Mouse (Mus musculus) C2C12 (cell line): ENCODE measurements at regions not wholly inside any gene's neighbourhood (a gene's known extent, or its start where the extent isn't known, plus 50 kb on each side); places are given as distances from the start of the nearest gene placed in this dataset.

Experiments used
- H3K27me3 ChIP-seq: one replicate; pipeline ENCODE4 v1.6.1; 2011; ENCODE audit not compliant: control insufficient read depth, insufficient read depth, insufficient read length
- H3K36me3 ChIP-seq: one replicate; pipeline ENCODE4 v1.6.1; 2011; ENCODE audit not compliant: control insufficient read depth, insufficient read depth
- H3K4me3 ChIP-seq: one replicate; pipeline ENCODE4 v1.5.1; 2011; ENCODE audit warnings: mild to moderate bottlenecking, control low read depth; ENCODE audit not compliant: poor library complexity, insufficient read depth, severe bottlenecking
- H3K79me2 ChIP-seq: one replicate; pipeline ENCODE4 v1.6.1; 2011; ENCODE audit not compliant: control insufficient read depth, insufficient read depth
- H3K79me3 ChIP-seq: one replicate; pipeline ENCODE4 v1.6.1; 2011; ENCODE audit warnings: low read depth, control low read depth
- H3ac ChIP-seq: one replicate; pipeline ENCODE3; 2011; ENCODE audit warnings: low read depth; ENCODE audit not compliant: control insufficient read depth, insufficient read length
- CEBPB ChIP-seq: IDR thresholded peaks from one replicate; pipeline ENCODE4 v1.6.1; 2011; ENCODE audit warnings: low read depth, mild to moderate bottlenecking, control low read depth, moderate library complexity
- CTCF ChIP-seq: IDR thresholded peaks from one replicate; pipeline ENCODE4 v1.5.1; 2011; ENCODE audit not compliant: control insufficient read depth, insufficient read depth, insufficient read length
- FOSL1 ChIP-seq: IDR thresholded peaks from one replicate; pipeline ENCODE4 v1.8.0; 2011; ENCODE audit warnings: mild to moderate bottlenecking, low read length; ENCODE audit not compliant: poor library complexity, insufficient read depth, severe bottlenecking
- MAX ChIP-seq: IDR thresholded peaks from one replicate; pipeline ENCODE4 v1.6.1; 2011; ENCODE audit warnings: mild to moderate bottlenecking, control low read depth
- MYOD1 ChIP-seq: IDR thresholded peaks from one replicate; pipeline ENCODE4 v1.6.1; 2011; ENCODE audit warnings: low read depth; ENCODE audit not compliant: control insufficient read depth, insufficient read length
- MYOG ChIP-seq: IDR thresholded peaks from one replicate; pipeline ENCODE4 v1.6.1; 2011; ENCODE audit not compliant: control insufficient read depth, insufficient read length; ENCODE audit errors: extremely low read depth
- USF1 ChIP-seq: IDR thresholded peaks from one replicate; pipeline ENCODE4 v1.6.1; 2011; ENCODE audit warnings: low read depth, mild to moderate bottlenecking, control low read depth, moderate library complexity

GRCm38 (mm10) chr11:22638700-22639099 is 126.8 kb downstream of the Tmem17 start:
- Histone ChIP-seq H3K36me3 (no peaks in the 10 kb centered on the region), H3K27me3 (no peaks in the 10 kb centered on the region)
- no peak for TF ChIP-seq CEBPB
- no peak for TF ChIP-seq MYOD1
- no peak for TF ChIP-seq MYOG
- no peak for TF ChIP-seq MAX
- no peak for TF ChIP-seq USF1
- no peak for TF ChIP-seq CTCF
- no peak for TF ChIP-seq FOSL1

GRCm38 (mm10) chr11:22640371-22640990 is 128.6 kb downstream of the Tmem17 start:
- TF ChIP-seq MAX (no peak), FOSL1 (no peak), MYOG (no peak), CEBPB (no peak), CTCF (no peak), USF1 (no peak), MYOD1 (no peak)
- no peaks in the 10 kb centered on the region for H3K27me3 ChIP-seq
- no peaks in the 10 kb centered on the region for H3K79me2 ChIP-seq
- H3ac ChIP-seq, result no peak overlapping the region
- H3K36me3 ChIP-seq, result no peaks in the 10 kb centered on the region
- H3K4me3 ChIP-seq, result no peak overlapping the region
- H3K79me3 ChIP-seq, result no peaks in the 10 kb centered on the region

More at GRCm38 (mm10) chr11:22638700-22639099, 126.8 kb downstream of the Tmem17 start:
- Histone ChIP-seq H3K79me2 (no peaks in the 10 kb centered on the region), H3K4me3 (no peak overlapping the region), H3ac (no peak overlapping the region), H3K79me3 (no peaks in the 10 kb centered on the region)

GRCm38 (mm10) chr11:22641450-22641849 is 129.6 kb downstream of the Tmem17 start:
- Histone ChIP-seq H3K36me3 (no peaks in the 10 kb centered on the region), H3K79me2 (no peaks in the 10 kb centered on the region), H3K4me3 (no peak overlapping the region), H3K79me3 (no peaks in the 10 kb centered on the region), H3K27me3 (no peaks in the 10 kb centered on the region), H3ac (no peak overlapping the region)
- TF ChIP-seq CTCF (no peak), FOSL1 (no peak)

DNA sequence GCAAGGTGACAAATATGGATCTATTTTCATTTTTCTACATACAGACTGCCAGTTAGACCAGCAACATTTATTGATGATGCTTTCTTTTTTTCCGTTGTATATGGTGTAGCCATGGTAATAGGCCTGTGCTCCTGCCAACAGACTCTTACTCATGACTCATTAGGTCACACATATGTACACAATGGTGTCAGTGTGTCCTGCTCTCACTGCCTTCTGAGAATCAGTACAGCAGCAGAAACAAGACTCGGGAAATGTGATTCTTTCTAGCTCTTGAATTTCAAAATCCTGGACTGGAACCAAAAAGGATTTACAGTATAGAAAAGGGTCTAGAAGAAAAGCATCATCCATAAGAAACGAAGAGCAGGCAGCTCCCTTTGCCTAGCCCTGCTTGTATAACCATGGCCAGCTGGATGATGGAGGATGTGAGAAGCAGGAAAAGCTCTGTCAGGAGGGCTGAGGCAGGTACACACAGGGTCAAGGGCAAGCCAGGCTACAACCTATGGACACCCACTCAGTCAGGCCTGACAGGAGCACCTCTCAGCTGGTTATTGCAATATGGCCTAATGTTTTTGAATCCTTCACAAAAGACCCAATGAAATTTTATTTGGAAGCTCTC is 132.2 kb downstream of the Tmem17 start:
- Histone ChIP-seq H3K27me3 (no peaks in the 10 kb centered on the region), H3K79me2 (no peaks in the 10 kb centered on the region), H3K36me3 (no peaks in the 10 kb centered on the region)

GRCm38 (mm10) chr11:22644877-22645276 is 133.0 kb downstream of the Tmem17 start:
- H3K4me3 ChIP-seq, result no peak overlapping the region
- no peaks in the 10 kb centered on the region for H3K27me3 ChIP-seq
- no peaks in the 10 kb centered on the region for H3K36me3 ChIP-seq
- no peaks in the 10 kb centered on the region for H3K79me2 ChIP-seq
- TF ChIP-seq FOSL1 (no peak), MAX (no peak), MYOD1 (no peak), USF1 (no peak)
- no peaks in the 10 kb centered on the region for H3K79me3 ChIP-seq
- no peak overlapping the region for H3ac ChIP-seq

More for the DNA sequence above, 132.2 kb downstream of the Tmem17 start:
- Histone ChIP-seq H3K79me3 (no peaks in the 10 kb centered on the region), H3ac (no peak overlapping the region), H3K4me3 (no peak overlapping the region)
- TF ChIP-seq MAX, result no peak
- TF ChIP-seq MYOG, result no peak
- no peak for TF ChIP-seq FOSL1
- no peak for TF ChIP-seq MYOD1
- no peak for TF ChIP-seq CEBPB
- no peak for TF ChIP-seq USF1

DNA sequence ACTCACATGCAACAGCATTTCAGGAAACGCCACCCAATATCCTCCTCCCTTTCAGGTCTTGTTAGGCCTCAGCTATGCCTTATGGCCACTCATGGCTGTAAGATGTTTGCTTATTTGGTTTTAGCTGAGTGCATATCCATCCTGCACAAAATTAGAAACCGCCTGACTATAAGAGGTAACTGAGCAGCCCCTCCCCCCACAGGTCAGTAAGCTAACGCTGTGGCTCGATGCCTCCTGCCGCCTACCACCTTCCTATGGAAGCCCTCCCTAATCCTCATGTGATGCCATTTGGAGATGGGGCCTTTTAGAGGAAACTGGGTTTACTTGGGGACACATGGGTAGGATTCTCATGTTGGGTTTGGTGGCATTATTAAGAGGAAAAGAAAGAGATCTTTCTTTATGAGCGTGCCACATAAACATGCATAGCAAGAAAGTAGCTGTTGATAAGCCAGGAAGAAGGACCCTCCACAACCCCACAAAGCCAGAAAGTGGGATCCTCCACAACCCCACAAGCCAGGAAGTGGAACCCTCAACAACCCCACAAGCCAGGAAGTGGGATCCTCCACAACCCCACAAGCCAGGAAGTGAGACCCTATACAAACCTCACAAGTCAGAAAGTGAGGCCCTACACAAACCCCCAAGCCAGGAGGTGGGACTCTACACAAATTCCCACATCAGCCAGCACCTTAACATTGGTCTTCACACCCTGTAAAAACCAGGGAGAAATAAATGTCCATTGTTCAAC is 134.5 kb downstream of the Tmem17 start:
- Histone ChIP-seq H3K4me3 (no peak overlapping the region), H3K79me2 (no peaks in the 10 kb centered on the region), H3K79me3 (no peaks in the 10 kb centered on the region), H3K36me3 (no peaks in the 10 kb centered on the region), H3ac (no peak overlapping the region), H3K27me3 (no peaks in the 10 kb centered on the region)
- TF ChIP-seq MYOG, result no peak
- TF ChIP-seq CTCF, result no peak
- no peak for TF ChIP-seq FOSL1
- TF ChIP-seq MAX, result no peak
- TF ChIP-seq USF1, result no peak
- no peak for TF ChIP-seq MYOD1
- no peak for TF ChIP-seq CEBPB
